Mouse (Mus musculus) C2C12 (cell line): ENCODE data around the gene Cdk19.

Experiments used
- CTCF ChIP-seq: IDR thresholded peaks from one replicate; pipeline ENCODE4 v1.5.1; 2011; ENCODE audit not compliant: control insufficient read depth, insufficient read depth, insufficient read length
- MYOD1 ChIP-seq: IDR thresholded peaks from one replicate; pipeline ENCODE4 v1.6.1; 2011; ENCODE audit warnings: low read depth; ENCODE audit not compliant: control insufficient read depth, insufficient read length
- USF1 ChIP-seq: IDR thresholded peaks from one replicate; pipeline ENCODE4 v1.6.1; 2011; ENCODE audit warnings: low read depth, mild to moderate bottlenecking, control low read depth, moderate library complexity

DNA sequence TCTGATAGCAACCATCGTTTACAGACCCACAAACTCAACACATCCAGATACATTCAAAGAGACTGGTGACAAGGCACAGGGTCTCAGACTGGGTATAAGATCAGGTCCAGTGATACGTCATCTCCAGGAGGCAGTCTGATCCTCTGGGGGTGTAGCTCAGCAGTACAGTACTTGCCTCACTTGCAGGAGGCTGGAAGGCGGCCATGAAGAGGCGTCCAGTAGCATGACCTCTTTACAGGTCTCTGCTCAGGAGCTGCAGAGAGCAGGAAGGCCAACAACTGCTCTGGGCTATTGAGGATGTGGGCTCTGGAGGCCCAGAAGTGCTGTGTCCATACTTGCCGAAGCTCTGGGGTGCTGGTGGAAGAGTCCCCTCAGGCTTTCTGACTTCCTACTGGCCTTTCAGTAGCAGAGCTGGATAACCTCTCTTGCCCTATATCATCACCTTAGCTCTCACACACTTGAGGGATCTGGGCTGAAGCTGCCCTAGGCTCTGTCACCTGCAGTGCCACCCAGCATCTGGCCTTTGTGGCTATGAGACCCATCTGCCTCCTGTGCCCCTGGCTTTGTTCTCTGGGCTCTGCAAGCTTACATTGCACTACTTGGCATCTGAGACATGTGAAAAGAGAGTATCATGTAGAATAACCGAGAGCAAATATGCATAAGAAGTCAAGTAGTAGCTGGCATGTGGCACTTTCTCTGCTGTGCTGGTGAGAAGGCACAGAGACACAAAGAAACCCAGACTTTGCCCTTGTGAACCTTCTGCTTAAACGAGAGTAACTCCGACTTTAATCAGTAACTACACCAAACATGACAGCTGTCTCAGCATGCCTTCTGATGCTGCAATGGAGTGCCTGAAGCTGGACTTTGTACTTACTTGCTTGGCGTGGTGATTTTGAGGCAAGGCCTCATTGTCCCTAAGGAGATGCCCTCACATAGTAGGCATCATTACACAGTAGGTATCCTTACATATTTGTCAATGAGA, 155.1 kb downstream of the Cdk19 start:
- TF ChIP-seq CTCF, result no peak
- no peak for TF ChIP-seq USF1
- no peak for TF ChIP-seq MYOD1
